Mouse (Mus musculus) lung, postnatal 0 days (tissue): ENCODE data around the gene Sdccag8.

ENCODE experiments used
- CTCF ChIP-seq: IDR thresholded peaks from 2 replicates; pipeline ENCODE4 v1.5.1; 2016; ENCODE audit warnings: antibody characterized with exemption, mild to moderate bottlenecking
- EP300 ChIP-seq: IDR thresholded peaks from 2 replicates; pipeline ENCODE4 v1.6.1; 2016; ENCODE audit warnings: antibody characterized with exemption, mild to moderate bottlenecking, control low read depth

- no peak for TF ChIP-seq CTCF
- no peak for TF ChIP-seq EP300
Observed at GRCm38 (mm10) chr1:176946796-176947181, 132.3 kb downstream of the Sdccag8 start.
